Mouse (Mus musculus): Measurements from ENCODE around the gene Actl7a. TPM values are rescaled to one million over a fixed set of nuclear protein-coding genes. Genes with fewer than 3 reads are reported as not detected.

Gene Actl7a
- polyA plus RNA-seq, 1 experiment from 2014 or later: not detected

DNA sequence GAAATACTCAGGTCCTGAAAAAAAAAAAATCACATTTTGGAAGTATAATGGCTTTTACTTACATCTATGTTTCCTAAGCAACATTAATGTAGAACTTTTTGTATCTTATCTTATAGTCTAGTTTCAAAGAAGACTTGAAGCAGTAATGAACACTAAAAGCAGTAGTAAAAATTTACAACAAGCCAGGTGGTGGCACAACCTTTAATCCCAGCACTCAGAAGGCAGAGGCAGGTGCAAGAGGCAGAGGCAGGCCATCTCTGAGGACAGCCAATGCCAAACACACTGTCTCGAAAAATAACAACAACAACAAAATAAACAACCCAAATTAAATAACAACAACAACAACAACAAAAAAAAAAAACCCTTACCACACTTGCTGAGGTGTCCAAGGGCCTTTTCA, 27.9 kb downstream of the Actl7a start:
- no peaks in the 10 kb centered on the region for H3K4me1 ChIP-seq
- no peak overlapping the region for H3K27ac ChIP-seq
- H3K9me3 ChIP-seq: no peaks in the 10 kb centered on the region
- H3K27me3 ChIP-seq (replicated peaks): no peaks in the 10 kb centered on the region
- no peak for ATAC-seq (ENCODE audit: low FRiP score, low read depth)
- WGBS: 81% methylated on average over 1 of the region's 1 CpGs
- no peak overlapping the region for H3K4me3 ChIP-seq
- H3K9ac ChIP-seq: no peak overlapping the region
- H3K4me2 ChIP-seq (replicated peaks): no peak overlapping the region
- peaks cover 88% of the 10 kb centered on the region for H3K36me3 ChIP-seq

DNA sequence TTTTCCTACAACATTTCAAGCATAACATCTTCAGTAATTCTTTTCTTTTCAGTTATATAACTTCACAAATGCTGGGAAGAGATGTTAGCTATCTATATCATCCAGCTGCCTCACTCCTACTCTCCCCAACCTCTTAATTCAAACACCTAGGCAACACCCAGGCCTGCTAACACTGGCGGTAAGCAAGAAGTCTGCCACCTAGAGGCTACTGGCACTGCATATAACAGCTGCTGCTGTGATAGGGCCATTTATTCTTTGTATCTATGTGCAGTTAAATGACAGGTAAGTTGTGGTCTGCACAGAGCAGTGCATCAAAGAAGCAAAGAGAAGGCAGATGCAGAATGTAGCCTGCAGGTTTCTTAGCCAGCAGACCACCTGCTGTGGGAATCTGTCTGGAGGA, 48.2 kb downstream of the Actl7a start:
- Histone ChIP-seq H3K9ac (no peak overlapping the region), H3K27me3 (replicated peaks) (no peaks in the 10 kb centered on the region), H3K4me2 (replicated peaks) (no peak overlapping the region), H3K4me1 (no peaks in the 10 kb centered on the region), H3K4me3 (no peak overlapping the region), H3K27ac (no peak overlapping the region), H3K36me3 (peaks cover 87% of the 10 kb centered on the region), H3K9me3 (no peaks in the 10 kb centered on the region)
- ATAC-seq (ENCODE audit: low FRiP score, low read depth): no peak
- 60% methylated on average over 1 of the region's 1 CpGs for WGBS

Other genes with a start within 250 kb of the Actl7a start
- gene Gm26657, start 3.3 kb upstream of the Actl7a start, polyA plus RNA-seq (2016; fragmentation: Nextera tagmentation; extraction: Ambion mirVana): not detected in 2 replicates
- gene Actl7b, start 2.0 kb upstream of the Actl7a start, polyA plus RNA-seq (2016; fragmentation: Nextera tagmentation; extraction: Ambion mirVana): not detected in 2 replicates
- gene Elp1, start 58.9 kb downstream of the Actl7a start, polyA plus RNA-seq (2016; fragmentation: Nextera tagmentation; extraction: Ambion mirVana): 74.0 and 77.4 TPM in 2 replicates
- gene Fam206a, start 58.9 kb downstream of the Actl7a start, polyA plus RNA-seq (2016; fragmentation: Nextera tagmentation; extraction: Ambion mirVana): 19.4 and 21.2 TPM in 2 replicates
- gene Ctnnal1, start 121.8 kb downstream of the Actl7a start, polyA plus RNA-seq (2016; fragmentation: Nextera tagmentation; extraction: Ambion mirVana): 19.7 and 23.0 TPM in 2 replicates
- 11.1 and 11.2 TPM in 2 replicates for gene Tmem245, start 204.0 kb downstream of the Actl7a start, polyA plus RNA-seq (2016; fragmentation: Nextera tagmentation; extraction: Ambion mirVana)
- 10.6 and 11.9 TPM in 2 replicates for gene Frrs1l, start 247.0 kb downstream of the Actl7a start, polyA plus RNA-seq (2016; fragmentation: Nextera tagmentation; extraction: Ambion mirVana)

All from neural tube, embryonic 12.5 days (tissue).